Mouse (Mus musculus) brown adipose tissue, adult 24 weeks (tissue): ENCODE measurements around the gene Fgf14. TPM values are rescaled to one million over a fixed set of nuclear protein-coding genes. Genes with fewer than 3 reads are reported as not detected.
A peak's percentile ranks its signal among the peaks of the same experiment; 100 is the strongest.
"Not testable (repeated sequence)": the region's sequence is repeated elsewhere in the genome, so short reads cannot be mapped to it uniquely, and the experiment has no call there.

Experiments used
- H3K27ac ChIP-seq: fragments of 200-500 bp; replicated peaks from 2 replicates; pipeline ENCODE4 v1.5.1; 2012; ENCODE audit warnings: low read depth, mild to moderate bottlenecking, low read length
- H3K4me1 ChIP-seq: fragments of 200-500 bp; 2 replicates; pipeline ENCODE4 v1.6.1; 2012; ENCODE audit warnings: low read length, mixed read lengths; ENCODE audit not compliant: control insufficient read depth, insufficient read depth, insufficient read length
- H3K4me3 ChIP-seq: fragments of 200-500 bp; 2 replicates; pipeline ENCODE4 v1.5.1; 2012; ENCODE audit warnings: low read depth, mild to moderate bottlenecking, low read length, moderate library complexity; ENCODE audit not compliant: insufficient read depth
- polyA plus RNA-seq: library from polyadenylated mRNA; stranded (reverse); fragments of >200 nt; gene quantifications from 2 replicates; pipeline ENCODE4 v1.2.4, GENCODE M21; 2012; ENCODE audit not compliant: missing spikeins, insufficient read depth, insufficient read length

Gene Fgf14
- polyA plus RNA-seq, 1 experiment, result 4.8 TPM

DNA sequence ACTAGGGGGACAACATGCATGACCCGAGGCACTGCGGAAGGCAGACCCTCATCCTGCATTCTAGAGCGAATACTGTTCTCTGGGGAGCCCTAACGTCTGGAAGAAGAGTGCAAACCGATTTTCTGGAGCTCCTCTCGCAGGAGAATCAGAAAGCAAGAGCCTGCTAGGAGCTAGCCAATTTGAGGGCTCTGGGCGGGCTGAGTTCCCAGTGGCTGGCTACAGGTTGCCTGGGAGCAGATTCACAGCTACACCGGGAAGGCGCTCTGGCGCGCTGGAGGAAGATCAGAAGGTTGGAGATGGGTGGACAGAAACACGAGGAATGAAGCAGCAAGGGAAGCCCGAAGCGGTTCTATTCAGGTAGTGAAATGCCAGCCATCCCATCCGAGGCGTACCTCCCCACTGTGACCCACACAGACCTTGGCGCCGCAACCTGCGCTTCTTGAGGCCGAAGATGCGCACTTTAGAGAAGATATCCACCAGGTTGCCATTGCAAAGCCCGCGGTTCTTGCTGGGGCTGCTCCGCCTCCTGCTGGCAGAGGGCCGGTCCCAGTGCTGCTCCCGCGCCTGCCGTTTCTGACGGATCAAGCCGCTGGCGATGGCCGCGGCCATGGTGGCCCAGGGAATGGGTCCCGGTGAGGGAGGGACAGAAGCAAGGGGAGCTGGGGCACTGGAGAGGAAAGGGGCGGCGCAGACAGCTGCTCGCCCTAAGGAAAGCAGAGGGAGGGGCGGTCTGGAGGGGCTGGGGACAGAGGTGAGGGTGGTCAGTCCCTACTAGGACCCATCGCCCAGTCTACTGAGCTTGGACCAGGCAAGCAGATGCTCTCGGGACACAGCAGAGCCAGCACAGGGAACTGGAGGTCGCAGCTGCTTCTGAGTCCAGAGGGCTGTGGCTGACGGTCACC is 484.8 kb downstream of the Fgf14 start:
- Histone ChIP-seq H3K27ac (no peak overlapping the region), H3K4me3 (peak overlapping the region; percentile 20; the same call in 1 of the 2 replicates), H3K4me1 (no peaks in the 10 kb centered on the region)

DNA sequence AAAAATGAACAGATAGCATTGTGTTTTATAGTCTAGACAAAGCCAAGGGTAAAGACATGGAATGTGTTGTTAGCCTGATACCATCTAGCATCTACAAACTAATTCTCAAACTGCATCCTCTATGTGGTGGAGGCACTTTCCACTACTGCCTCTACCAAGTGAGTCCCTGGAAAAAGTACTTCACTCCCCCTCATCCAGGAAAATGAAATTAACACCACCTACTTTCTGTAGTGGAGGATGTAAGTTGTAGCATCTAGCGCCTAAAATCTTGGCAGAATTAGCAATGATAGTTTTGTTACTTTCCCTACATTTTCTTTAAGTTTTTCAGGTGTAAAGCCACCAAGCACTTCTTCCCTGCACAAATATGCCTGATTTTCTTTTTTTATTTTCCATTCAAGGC is 496.7 kb downstream of the Fgf14 start:
- no peak overlapping the region for H3K4me3 ChIP-seq
- no peak overlapping the region for H3K27ac ChIP-seq
- H3K4me1 ChIP-seq, result no peaks in the 10 kb centered on the region

DNA sequence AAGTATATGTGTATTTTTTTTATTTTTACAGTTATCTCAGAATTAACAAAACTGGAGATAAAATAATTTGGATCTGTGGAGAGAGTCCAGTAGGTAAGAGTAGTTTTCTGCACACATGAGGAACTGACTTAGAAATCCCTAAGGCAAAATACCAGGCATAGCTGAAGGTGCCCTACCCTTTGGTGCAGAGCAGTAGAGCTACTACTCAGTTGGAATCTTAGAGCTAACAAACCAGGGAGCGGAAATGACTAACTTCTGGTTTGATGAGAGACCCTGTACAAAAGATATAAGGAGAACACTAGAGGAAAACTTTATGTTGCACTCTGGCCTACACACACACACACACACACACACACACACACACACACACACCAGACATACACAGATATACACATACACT is 502.8 kb downstream of the Fgf14 start:
- no peaks in the 10 kb centered on the region for H3K4me1 ChIP-seq
- H3K4me3 ChIP-seq, result no peak overlapping the region
- H3K27ac ChIP-seq, result no peak overlapping the region

DNA sequence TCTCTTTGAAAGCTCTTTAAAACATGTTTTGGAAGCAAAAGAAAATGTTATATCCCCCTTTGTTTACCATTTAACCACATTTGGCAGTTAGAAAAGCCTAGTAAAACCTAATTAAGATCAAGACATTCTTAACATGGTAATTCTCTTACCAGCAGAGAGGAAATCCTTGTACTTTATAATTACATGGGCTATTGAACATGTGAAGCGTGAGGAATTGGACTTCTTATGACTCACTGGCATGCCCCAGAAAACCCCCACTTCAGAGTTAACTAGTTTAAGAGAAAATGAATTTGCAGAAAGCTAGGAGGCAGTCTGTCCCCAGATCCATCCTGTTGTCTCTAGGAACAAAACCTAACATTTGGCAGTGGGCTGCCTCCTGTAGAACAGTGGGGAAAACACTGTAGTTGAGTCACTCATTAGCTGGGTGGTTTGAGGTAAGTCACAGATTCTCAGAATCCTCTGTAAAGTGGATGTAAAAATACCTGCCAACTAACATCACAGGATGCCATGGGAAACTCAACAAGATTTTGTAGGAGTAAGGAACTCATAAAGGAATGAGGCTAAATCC is 513.2 kb downstream of the Fgf14 start:
- no peak overlapping the region for H3K27ac ChIP-seq
- H3K4me1 ChIP-seq, result no peaks in the 10 kb centered on the region
- H3K4me3 ChIP-seq, result no peak overlapping the region

DNA sequence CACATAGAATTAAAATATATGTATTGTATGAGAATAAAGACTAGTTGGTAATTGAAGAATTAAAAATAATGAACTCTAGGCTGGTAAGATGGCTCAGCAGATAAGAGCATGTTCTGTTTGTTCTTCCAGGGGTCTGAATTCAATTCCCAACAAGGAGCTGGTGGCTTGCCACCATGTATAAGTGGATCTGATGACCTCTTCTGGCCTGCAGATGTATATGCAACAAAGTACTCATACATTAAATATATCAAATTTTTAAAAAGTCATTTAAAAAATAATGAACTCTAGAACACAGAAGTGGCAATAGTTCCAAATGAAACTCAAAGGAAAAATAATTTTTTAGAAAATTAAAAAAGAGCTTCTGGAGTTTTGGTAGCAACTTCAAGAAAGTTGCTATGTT is 529.5 kb downstream of the Fgf14 start:
- no peaks in the 10 kb centered on the region for H3K4me1 ChIP-seq

DNA sequence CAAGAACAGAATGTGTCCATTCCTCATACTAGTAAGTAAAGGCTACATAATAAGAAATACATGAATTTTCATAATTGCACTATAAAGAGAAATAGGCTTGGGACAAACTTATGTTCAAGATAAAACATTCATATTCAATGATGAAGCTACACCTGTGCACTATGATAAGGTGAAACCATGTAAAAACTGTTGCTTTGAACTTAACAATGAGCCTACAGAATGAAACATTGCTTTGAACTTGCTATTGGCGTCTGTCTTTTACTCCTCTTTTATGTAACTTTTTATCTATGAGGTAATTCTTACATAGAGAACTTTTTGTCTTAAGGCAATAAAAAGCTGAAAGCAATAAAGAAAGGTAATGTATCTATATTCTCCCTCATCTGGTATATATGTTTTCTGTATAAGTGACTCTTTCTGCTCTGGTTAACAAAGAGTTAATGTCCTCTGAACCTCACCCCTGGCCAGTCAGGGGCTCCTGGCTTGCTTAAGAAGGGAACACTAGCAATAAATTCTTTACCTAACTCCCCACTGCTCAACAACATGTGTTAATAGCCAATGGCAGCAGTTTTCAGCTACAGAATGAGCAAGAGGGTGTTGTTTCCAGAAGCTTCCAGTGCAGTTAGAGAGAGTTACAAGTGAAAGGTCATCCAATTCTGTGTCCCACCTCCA is 569.6 kb downstream of the Fgf14 start:
- no peaks in the 10 kb centered on the region for H3K4me1 ChIP-seq
- no peak overlapping the region for H3K4me3 ChIP-seq
- no peak overlapping the region for H3K27ac ChIP-seq

More for the DNA sequence above, 529.5 kb downstream of the Fgf14 start:
- H3K27ac ChIP-seq, result no peak overlapping the region
- no peak overlapping the region for H3K4me3 ChIP-seq

DNA sequence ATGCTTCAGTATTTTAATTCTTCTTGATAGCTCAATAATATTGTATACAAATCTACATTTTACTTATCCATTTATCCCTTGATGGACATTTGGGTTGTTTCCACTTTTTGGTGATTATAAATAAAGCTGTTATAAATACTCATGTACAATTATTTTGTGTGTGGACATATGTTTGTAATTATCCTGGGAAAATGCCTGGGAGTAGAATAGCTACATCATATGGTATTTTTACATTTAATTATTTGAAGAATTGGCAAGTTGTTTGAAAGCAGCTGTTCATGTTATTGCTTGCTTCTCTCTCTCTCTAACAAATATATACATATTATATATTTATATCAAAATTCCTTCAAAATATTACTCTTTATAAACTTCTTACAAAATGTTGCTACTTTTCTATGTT is 593.8 kb downstream of the Fgf14 start:
- Histone ChIP-seq H3K27ac (no peak overlapping the region), H3K4me3 (no peak overlapping the region), H3K4me1 (no peaks in the 10 kb centered on the region)

DNA sequence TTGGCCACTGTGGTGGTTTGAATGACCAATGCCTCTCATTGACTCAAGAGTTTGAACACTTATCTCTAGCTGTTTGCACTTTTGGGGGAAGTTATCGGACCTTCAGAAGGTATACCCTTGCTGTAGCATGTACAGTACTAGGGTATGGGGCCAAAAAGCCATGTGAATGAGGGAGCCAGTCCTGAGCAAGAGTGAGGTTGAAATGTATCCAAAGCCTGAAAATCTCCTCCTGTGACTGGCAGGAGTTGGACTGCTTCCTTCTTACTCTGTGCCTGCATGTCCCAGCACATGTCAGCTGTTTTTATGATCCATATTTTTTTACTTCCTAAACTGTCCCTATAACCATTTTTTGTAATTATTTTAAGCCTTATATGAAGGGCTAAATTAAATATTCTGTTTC is 632.9 kb downstream of the Fgf14 start:
- H3K4me1 ChIP-seq, result no peaks in the 10 kb centered on the region
- H3K27ac ChIP-seq, result no peak overlapping the region
- no peak overlapping the region for H3K4me3 ChIP-seq

DNA sequence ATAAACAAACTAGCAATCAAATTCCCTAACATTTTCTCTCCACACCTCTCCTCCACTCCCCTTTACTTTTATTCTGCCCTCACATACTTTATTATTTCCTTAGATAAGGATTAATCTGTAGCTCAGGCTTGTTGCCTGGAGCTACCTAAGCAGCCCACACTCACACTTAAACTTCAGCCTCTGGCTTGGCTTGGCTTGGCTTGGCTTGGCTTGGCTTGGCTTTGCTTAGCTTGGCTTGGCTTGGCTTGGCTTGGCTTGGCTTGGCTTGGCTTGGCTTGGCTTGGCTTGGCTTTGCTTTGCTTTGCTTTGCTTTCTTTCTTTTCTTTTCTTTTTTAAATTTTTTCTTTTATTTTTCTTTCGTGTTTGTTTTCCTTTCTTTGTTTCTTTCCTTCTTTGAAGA is 636.3 kb downstream of the Fgf14 start:
- H3K4me3 ChIP-seq, result no peak overlapping the region
- H3K4me1 ChIP-seq, result no peaks in the 10 kb centered on the region
- H3K27ac ChIP-seq, result no peak overlapping the region

DNA sequence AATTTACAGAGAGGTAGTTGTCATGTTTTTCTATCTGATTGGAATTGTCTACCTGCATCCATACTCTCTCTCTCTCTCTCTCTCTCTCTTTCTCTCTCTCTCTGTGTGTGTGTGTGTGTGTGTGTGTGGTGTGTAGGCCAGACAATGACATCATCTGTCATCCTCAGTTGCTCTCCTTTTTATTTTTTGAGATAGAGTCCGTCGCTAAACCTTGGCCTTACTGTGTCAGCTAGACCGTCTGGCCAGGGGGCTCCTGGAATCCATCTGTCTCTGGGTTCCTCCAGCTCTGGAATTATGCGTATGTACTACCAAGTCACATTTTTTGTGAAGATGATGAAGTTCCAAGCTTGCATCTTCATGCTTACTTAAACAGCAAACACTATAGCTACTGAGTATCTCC is 639.5 kb downstream of the Fgf14 start:
- Histone ChIP-seq H3K27ac (no peak overlapping the region), H3K4me3 (no peak overlapping the region), H3K4me1 (no peaks in the 10 kb centered on the region)

DNA sequence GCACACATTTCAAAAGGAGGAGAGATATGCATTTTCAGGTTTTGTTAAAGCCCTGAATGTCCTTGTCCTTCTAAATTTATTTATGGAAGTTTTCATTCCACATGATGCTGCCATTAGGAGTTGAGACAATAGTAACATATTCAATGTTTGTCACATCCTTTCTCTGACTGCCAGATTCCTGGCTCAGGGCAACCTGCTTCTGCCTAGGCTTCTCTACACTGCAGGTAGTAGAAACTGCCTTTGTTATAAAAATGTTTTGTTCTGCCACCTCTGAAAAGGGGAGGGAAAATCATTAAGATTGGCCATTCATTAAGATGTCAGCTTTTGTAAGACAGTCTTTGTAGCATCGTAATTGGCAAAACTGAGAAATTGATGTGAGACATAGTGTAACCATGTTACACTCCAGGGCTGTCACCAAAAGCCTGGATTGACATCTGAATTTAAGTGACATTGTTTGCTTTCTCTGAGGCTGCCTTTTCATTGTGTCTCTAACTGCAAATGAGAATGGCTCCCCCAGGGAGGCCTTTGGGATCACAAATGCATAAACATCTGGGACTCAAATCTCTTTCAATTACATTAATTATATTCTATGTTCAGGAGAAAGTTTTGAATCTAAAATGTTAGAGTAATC is 640.2 kb downstream of the Fgf14 start:
- no peak overlapping the region for H3K27ac ChIP-seq
- H3K4me1 ChIP-seq, result no peaks in the 10 kb centered on the region
- no peak overlapping the region for H3K4me3 ChIP-seq

DNA sequence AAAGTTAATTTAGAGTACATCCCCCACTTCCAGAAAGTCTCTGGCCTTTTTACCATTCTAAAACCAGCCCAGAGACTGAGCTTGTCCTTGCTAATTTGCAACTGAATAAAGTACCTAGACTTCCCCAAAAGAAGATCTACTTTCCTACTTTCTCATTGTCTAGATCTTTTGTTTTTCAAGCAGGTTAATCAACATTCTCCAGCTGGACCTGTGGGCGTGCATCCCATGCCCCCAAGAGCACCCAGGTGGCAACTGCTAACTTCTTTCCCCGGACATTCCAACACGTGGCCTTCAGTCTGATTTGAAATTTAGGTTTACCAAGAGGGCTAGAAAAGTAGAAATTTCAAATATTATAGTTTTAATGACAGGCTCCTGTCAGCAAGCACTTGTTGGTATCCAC is 643.6 kb downstream of the Fgf14 start:
- not testable (repeated sequence) for H3K4me3 ChIP-seq, H3K27ac ChIP-seq, H3K4me1 ChIP-seq

DNA sequence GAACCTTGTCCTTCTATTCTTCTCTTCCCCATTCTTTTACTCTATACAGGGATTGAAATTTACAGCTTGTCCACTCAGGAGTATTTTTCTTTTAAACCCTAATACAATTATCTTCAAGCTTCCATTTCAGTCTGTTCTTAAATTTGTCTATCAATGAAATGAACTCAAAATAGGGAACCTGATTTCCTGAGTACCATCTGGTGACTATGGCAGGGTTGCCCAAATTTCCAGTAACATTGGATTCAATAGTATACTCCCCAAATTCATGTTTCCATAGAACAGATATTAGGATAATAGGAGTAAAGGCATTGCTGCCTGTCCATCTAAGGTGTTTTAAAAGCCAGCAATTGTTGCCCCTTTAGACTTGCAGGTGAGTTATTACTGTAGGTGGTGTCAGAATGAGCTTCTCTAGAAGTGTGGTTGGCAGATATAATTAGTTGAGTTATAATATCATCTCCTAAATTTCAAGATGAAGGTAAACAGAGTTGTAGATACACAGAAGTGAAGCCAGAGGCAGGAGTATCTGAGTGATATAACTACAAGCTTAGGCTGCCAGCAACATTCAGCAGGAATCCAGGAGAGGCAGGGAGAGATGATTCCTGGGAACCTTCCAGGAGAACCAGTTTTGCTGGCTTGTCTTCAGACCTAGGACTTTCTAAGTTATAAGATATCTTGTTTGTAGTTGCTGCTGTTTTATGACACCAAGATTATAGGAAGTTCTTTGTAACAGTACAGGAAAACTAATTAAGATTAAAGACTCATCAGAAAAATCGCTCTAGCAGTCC is 648.8 kb downstream of the Fgf14 start:
- H3K27ac ChIP-seq, result no peak overlapping the region
- no peak overlapping the region for H3K4me3 ChIP-seq
- H3K4me1 ChIP-seq, result no peaks in the 10 kb centered on the region

DNA sequence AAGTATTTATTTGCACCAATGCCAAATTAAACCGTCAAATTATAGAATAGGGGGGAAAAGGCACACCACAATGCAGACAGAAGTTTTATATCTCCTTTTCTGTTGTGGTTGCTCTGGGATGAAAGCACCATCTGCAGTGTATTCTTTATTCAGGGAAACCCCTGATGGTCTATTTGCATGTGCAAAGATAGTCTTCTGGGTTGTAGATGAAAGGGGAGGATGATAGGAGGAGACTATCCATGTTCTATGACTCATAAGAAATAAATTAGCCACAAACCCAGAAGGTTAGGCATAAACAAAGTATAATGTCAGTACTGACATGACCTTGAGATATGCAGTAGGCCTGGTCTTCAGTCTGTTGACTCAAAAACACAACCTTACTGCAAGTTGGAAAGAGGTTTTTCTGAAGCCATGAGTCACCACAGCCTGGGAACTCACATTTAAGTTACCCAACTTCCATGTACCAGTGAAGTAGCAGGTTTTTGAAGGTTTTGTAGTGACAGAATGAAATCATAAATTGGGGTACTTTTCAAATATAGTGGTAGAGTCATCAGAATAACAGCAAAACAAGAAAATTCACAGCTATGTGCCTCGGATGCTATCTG is 686.2 kb downstream of the Fgf14 start:
- H3K4me3 ChIP-seq, result no peak overlapping the region
- H3K27ac ChIP-seq, result no peak overlapping the region
- no peaks in the 10 kb centered on the region for H3K4me1 ChIP-seq
